Mouse (Mus musculus) cortical plate, adult 2 months (tissue): ENCODE measurements around the gene Tmc8. TPM values are rescaled to one million over a fixed set of nuclear protein-coding genes. Genes with fewer than 3 reads are reported as not detected.
A peak's percentile ranks its signal among the peaks of the same experiment; 100 is the strongest.

ENCODE experiments used
- H3K27ac ChIP-seq: fragments of 200-500 bp; 2 replicates; pipeline ENCODE4 v1.5.1; 2012; ENCODE audit warnings: low read length, control low read depth, inconsistent platforms; ENCODE audit not compliant: insufficient read depth
- H3K4me1 ChIP-seq: fragments of 200-500 bp; 2 replicates; pipeline ENCODE4 v1.6.1; 2011; ENCODE audit warnings: low read length; ENCODE audit not compliant: control insufficient read depth, insufficient read depth
- H3K4me3 ChIP-seq: fragments of 200-500 bp; 2 replicates; pipeline ENCODE4 v1.5.1; 2011; ENCODE audit warnings: mild to moderate bottlenecking, low read length, control low read depth; ENCODE audit not compliant: insufficient read depth
- CTCF ChIP-seq: fragments of 200-500 bp; IDR thresholded peaks from 2 replicates; pipeline ENCODE4 v1.5.1; 2011; ENCODE audit warnings: mild to moderate bottlenecking, control low read depth, low read length; ENCODE audit not compliant: insufficient read depth; ENCODE audit errors: extremely low read depth
- POLR2A ChIP-seq: fragments of 200-500 bp; IDR thresholded peaks from 2 replicates; pipeline ENCODE4 v1.6.1; 2011; ENCODE audit warnings: mild to moderate bottlenecking, low read length, control low read depth; ENCODE audit not compliant: insufficient read depth; ENCODE audit errors: extremely low read depth
- polyA plus RNA-seq: library from polyadenylated mRNA; depleted of rRNA; stranded (reverse); fragments of >200 nt; gene quantifications from 2 replicates; pipeline ENCODE4 v1.2.3, GENCODE M21; 2012

Gene Tmc8
- polyA plus RNA-seq, 1 experiment: 0.54 TPM

DNA sequence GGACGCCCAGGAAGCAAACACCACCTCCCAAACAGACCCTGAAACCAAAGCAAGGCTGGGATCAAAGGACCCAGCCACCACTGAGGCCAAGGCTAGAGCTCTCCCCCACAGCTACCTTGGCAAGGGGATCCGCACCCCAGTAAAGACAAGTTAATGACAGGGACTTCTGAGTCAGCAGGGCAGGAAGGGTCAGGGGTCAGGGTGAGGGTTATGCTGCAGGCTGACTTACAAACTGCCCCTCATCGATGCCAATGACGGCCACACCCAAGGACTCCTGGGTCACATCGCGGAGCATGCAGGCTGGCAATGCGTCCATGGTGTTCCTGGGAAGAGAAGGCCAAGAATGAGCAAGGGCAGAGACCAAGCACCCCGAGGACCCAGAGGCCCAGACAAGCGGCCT is 40.0 kb downstream of the Tmc8 start:
- no peak overlapping the region for H3K4me3 ChIP-seq
- TF ChIP-seq POLR2A (no peak), CTCF (no peak)
- no peak overlapping the region for H3K27ac ChIP-seq
- H3K4me1 ChIP-seq: no peaks in the 10 kb centered on the region; the same call in 1 of the 2 replicates

DNA sequence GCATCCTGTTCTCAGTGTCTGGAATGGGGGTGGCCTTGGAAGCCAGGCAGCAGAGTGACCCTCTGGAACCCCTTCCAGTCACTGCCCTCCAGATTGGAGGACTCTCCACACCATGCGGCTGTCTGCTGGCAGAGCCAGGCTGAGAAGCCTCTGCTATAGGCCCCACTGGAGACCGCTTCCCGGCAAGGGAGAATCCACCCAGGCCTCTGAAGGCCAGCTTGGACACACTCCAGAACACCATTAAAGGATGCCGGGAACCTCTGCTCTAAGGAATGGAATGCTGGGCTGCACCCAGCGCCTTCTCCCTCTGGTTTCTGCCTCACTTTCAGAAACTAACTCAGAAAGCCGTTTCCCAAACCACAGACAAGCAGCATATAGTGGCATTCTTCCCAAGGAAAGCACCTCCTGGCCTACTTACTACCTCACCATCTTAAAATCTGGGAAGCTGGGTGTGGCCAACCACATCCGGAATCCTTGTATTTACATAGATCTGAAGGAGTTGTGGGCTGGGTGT is 40.9 kb downstream of the Tmc8 start:
- Histone ChIP-seq H3K4me3 (no peak overlapping the region), H3K4me1 (no peaks in the 10 kb centered on the region; the same call in 1 of the 2 replicates), H3K27ac (no peak overlapping the region)
- TF ChIP-seq CTCF: no peak
- no peak for TF ChIP-seq POLR2A

DNA sequence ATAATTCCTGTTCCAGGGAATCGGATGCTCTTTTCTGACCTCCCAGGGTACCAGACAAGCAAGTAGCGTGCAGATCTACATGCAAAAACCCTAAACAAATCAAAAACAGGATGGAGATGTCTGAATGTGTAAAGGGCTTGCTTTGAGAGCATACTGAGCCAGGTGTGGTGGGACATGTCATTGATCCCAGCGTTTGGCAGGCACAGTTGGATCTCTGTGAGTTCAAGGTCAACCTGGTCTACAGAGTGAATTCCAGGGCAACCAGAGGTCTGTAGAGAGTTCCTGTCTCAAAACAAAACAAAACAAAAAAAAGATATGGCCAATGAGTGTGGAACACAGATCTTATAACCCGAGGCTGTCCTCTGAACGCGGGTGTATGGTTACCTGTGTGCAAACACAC is 41.5 kb downstream of the Tmc8 start:
- Histone ChIP-seq H3K4me1 (no peaks in the 10 kb centered on the region; the same call in 1 of the 2 replicates), H3K4me3 (no peak overlapping the region), H3K27ac (no peak overlapping the region)
- TF ChIP-seq CTCF: no peak
- no peak for TF ChIP-seq POLR2A

DNA sequence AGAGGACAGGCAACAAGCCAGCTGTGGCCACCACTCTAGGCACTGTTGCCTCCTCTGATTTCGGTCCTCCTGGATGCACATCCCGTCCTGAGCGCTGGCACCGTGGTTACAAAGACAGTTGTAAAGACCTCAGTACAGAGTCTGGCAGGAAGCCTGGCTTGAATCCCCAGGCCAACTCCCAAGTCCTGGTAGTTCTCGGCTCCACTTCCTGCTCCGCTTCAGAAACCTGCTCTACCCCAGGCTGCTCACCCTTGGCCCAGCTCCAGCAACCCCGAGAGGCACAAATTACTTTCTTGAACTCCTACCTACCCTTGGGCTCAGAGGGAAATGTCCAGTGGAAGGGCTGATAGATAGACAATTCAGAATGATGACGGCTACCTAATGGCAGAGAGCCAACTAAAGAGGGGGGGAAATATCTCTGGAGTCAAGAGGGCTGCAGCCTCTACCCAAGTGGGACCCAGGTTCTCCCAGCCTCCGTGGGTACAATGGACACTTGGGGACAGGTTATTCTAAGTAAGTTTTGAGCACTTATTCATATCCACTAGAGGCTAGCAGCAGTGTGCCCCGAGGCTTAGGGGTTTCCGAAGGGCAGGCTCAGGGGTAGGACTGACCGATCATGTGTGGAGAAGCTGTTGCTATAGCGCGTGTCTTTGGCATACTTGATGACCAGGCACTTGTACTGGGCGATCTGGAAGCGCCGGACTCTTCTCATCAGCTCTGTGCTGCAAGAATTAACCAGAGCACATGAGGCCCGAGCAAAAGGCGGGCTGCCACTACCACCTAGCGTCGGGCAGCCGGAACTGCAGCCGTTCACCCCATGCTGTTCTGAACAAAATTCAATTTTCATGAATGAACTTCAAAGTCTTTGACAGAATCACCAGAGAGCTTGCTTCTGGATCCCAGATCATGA is 42.4 kb downstream of the Tmc8 start:
- Histone ChIP-seq H3K27ac (no peak overlapping the region), H3K4me1 (no peaks in the 10 kb centered on the region; the same call in 1 of the 2 replicates), H3K4me3 (no peak overlapping the region)
- TF ChIP-seq POLR2A: no peak
- peak; percentile 92 for TF ChIP-seq CTCF

DNA sequence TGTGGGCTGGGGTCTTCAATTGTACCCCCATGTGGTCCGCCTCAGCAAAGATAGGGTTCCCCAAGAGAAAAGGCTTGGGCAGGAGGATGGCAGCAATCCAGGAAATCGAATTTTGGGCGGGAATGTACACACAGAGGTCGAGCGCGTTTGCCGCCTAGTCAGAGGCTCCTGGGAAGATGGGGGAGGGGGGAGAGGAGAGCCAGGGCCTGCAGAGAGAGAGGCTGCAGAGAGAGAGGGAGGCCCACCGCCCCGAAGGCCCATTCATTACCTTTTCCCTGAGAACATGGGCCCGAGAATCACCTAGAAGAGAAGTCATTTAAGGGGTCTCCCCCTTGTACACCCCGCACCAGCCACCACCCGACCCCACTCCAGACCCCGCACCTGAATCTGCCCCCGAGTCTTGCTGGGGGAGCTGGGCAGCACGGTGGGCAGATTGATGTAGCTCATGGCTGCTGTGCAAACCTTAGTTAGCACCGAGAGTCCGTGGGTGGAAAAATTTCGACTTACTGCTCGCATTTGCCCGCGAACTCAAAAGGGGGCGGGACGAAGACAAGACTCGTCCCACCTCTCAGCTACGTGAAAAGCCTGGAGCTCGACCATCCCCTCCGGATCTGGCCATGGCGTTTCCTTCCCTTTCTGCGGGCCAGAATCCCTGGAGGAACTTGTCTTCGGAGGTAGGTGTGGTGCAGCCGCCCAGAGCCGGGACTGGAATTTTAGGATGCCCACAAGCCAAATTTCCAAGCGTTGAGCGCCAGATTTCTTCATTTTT is 43.6 kb downstream of the Tmc8 start, which contains the start of the genes Afmid and Tk1:
Gene Afmid (plus strand): TSS at position 592 of the 769 bp plus-strand sequence.
Gene Tk1 (minus strand): TSS at position 760 of the 769 bp plus-strand sequence.
- TF ChIP-seq POLR2A (no peak), CTCF (no peak)
- Histone ChIP-seq H3K27ac (no peak within 1 kb of the TSS), H3K4me3 (no peak within 1 kb of the TSS), H3K4me1 (no peaks in the 10 kb centered on the region)

DNA sequence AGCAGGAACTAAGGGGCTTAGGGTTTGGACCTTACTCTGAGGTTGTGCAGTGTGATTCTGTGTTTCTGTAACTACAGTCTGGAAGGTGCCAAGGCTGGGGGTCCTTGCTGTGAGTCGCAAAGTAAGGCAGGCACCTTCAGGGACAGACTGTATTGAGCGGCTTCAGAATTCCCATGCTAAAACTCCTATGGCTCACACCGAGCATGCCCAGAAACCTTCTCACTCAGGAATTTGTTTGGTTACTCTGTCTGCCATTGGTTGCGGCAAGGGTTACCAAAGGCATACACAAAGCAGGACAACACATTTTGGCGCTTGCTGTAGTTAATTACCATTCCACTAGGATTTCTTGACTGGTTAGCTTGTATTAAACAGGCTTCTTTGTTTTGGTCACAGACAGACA is 44.3 kb downstream of the Tmc8 start:
- no peak overlapping the region for H3K27ac ChIP-seq
- H3K4me1 ChIP-seq: no peaks in the 10 kb centered on the region
- TF ChIP-seq CTCF: no peak
- TF ChIP-seq POLR2A: no peak
- no peak overlapping the region for H3K4me3 ChIP-seq

DNA sequence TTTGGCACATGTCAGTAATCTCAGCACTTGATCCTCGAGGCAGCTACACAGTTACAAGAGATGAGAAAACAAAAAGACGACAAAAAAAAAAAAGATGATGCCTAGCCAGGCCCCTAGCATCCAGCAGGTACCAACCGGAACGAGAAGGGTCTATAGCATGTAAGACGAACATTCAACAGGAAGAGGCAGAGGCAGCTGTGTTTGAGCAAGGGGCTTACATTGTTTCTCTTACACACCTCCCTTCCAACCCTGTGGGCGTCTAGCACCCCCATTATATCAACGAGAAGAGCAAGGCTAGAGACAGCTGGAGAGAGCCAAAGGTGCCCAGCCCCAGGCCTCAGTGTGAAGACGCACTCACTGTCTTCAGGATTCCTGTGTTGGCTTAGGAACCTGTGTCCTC is 45.0 kb downstream of the Tmc8 start:
- Histone ChIP-seq H3K27ac (no peak overlapping the region), H3K4me1 (no peaks in the 10 kb centered on the region), H3K4me3 (no peak overlapping the region)
- TF ChIP-seq CTCF (no peak), POLR2A (no peak)

DNA sequence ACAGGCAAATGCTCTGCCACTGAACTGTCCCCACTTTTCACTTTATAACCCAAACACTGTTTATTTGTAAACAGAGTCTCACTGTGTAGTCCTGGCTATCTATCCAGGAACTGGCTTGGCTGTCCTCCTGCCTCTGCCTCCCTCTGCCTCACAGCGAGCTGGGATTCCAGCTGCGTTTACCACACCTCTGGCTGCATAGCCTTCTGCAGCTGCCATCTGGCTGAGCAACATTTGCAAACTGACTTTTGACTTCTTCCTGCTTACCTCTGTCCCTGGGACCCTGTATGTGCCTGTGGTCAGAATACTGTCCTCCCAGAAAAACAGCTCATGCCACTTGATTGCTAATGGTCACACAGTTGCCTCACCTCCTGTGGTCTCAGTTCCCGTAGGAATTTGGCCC is 45.5 kb downstream of the Tmc8 start:
- Histone ChIP-seq H3K4me1 (no peaks in the 10 kb centered on the region), H3K27ac (no peak overlapping the region), H3K4me3 (no peak overlapping the region)
- TF ChIP-seq POLR2A: no peak
- TF ChIP-seq CTCF: no peak

DNA sequence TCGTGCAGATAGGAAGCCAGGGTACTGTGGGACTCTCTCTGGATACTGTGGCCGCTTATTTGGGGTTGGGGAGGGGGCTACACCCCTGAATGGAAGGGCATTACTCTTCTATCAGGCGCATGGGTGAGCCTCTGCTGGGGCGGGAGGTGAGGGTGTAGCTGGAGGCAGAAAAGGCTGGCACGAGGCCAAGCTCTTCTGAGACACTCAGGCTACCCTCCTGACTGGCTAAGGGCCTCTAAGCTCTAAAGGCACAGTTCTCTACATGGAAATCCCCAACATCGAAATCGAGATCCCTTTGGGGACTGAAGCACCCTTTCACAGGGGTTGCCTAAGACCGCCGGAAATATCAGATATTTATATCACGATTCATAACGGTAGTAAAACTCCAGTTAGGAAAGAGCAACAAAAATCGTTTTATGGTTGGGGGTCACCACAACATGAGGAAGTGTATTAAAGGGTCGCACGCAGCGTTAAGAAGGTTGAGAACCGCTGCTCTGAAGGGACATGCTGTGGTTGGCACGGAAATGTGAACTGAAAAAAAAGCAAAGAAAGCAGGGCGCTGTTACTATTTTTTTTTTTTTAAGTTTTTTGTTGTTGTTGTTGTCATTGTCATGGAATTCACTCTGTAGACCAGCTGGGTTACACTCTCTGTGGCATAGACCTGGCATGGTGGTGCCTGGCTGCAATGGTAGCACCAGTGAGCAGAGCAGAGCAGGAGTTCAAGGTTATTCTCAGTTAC is 46.4 kb downstream of the Tmc8 start:
- H3K27ac ChIP-seq: no peak overlapping the region
- no peaks in the 10 kb centered on the region for H3K4me1 ChIP-seq
- no peak for TF ChIP-seq CTCF
- TF ChIP-seq POLR2A: no peak

More for the DNA sequence above, 46.4 kb downstream of the Tmc8 start:
- H3K4me3 ChIP-seq: no peak overlapping the region
